ENCODE assay signal across 8 mouse cellular contexts in the genomic region with DNA sequence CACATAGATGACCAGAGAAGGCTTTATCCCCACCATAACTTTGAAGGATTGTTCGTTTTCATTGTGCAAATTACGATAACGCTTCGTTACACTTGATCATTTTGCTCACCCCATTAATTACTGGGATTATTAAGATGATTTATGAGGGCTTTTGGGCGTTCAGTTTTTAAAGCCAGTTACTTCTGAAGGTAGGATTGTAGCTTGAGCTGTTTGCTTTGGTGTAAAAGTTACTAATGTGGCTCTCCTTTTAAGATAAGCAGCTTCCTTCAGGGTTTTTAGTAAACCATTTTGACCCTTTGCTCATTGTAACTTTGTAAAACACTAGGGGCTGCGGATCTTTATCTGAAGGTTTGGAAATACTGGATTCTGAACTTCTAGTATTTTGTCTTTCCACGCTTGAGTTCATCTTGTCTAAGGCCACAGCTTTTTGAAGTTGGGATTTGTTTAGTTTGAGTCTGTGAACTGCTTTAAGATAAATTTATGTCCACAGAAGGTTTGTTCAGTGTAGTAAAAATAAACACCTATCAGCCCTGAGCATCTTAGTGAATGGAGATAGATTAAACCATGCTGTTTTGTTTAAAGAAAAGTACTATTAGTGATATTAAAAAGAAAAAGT. TPM values are rescaled to one million over a fixed set of nuclear protein-coding genes. Genes with fewer than 3 reads are reported as not detected.
DNase-seq lines count a peak whose midpoint lies in the region; ATAC-seq and TF ChIP-seq lines count a peak whose summit lies in the region.

No protein-coding gene starts in this region.

- H3K27me3 ChIP-seq in lung, embryonic 14.5 days (ENCODE audit: insufficient read depth, low read length) = no peaks in the 10 kb centered on the region
- H3K27me3 ChIP-seq in intestine, embryonic 16.5 days (replicated peaks; ENCODE audit: control insufficient read depth, insufficient read depth, low read length) = no peaks in the 10 kb centered on the region
- H3K27me3 ChIP-seq in neural tube, embryonic 14.5 days (ENCODE audit: control insufficient read depth, insufficient read depth, low read length) = no peaks in the 10 kb centered on the region

- no peak for ATAC-seq in lung, embryonic 14.5 days (ENCODE audit: insufficient read depth)
- ATAC-seq in intestine, embryonic 16.5 days = no peak
- no peak for ATAC-seq in neural tube, embryonic 14.5 days (ENCODE audit: low read depth)

- no peak for TF ChIP-seq POLR2A in embryonic fibroblast, embryonic 13.5 days (IDR thresholded peaks at IDR 0.05; ENCODE audit: low read depth, low read length)

- H3K9ac ChIP-seq in lung, embryonic 14.5 days = peak overlapping the region; percentile 100
- H3K9ac ChIP-seq in intestine, embryonic 16.5 days (ENCODE audit: low read depth, low read length) = peak overlapping the region; percentile 98
- H3K9ac ChIP-seq in neural tube, embryonic 14.5 days (replicated peaks; ENCODE audit: low read depth, low read length) = peak overlapping the region; percentile 96

- DNase-seq in lung, embryonic 14.5 days = peak; percentile 4
- no peak for DNase-seq in lung, postnatal 10 days
- no peak for DNase-seq in urinary bladder, postnatal 14 days (ENCODE audit: low spot score)
- DNase-seq in urinary bladder, adult 2 months (ENCODE audit: low spot score) = no peak
- no peak for DNase-seq in layer of hippocampus, postnatal 14 days (ENCODE audit: low spot score in 2 of 2)

- WGBS in lung, embryonic 14.5 days = under 1% methylated on average over 7 of the region's 7 CpGs
- 4% methylated on average over 7 of the region's 7 CpGs for WGBS in intestine, embryonic 16.5 days
- 8% methylated on average over 7 of the region's 7 CpGs for WGBS in neural tube, embryonic 14.5 days

- peaks cover 10% of the 10 kb centered on the region; the same call in 1 of the 2 replicates for H3K4me1 ChIP-seq in lung, embryonic 14.5 days (ENCODE audit: insufficient read depth)
- H3K4me1 ChIP-seq in embryonic fibroblast, embryonic 13.5 days (ENCODE audit: control insufficient read depth, insufficient read depth, low read length) = peaks cover 3% of the 10 kb centered on the region
- H3K4me1 ChIP-seq in intestine, embryonic 16.5 days (ENCODE audit: control insufficient read depth, insufficient read depth, low read length) = peaks cover 31% of the 10 kb centered on the region
- peaks cover 37% of the 10 kb centered on the region for H3K4me1 ChIP-seq in neural tube, embryonic 14.5 days (ENCODE audit: control insufficient read depth, insufficient read depth, low read length)

- no peaks in the 10 kb centered on the region for H3K9me3 ChIP-seq in lung, embryonic 14.5 days (ENCODE audit: low read depth, low read length)
- no peaks in the 10 kb centered on the region for H3K9me3 ChIP-seq in intestine, embryonic 16.5 days (ENCODE audit: control insufficient read depth, low read length)
- H3K9me3 ChIP-seq in neural tube, embryonic 14.5 days (ENCODE audit: control insufficient read depth, low read length) = no peaks in the 10 kb centered on the region

- peak overlapping the region; percentile 71 for H3K4me2 ChIP-seq in lung, embryonic 14.5 days
- H3K4me2 ChIP-seq in intestine, embryonic 16.5 days (ENCODE audit: low read depth, low read length) = peak overlapping the region; percentile 65
- peak overlapping the region; percentile 95 for H3K4me2 ChIP-seq in neural tube, embryonic 14.5 days (ENCODE audit: low read depth, low read length)

- H3K4me3 ChIP-seq in lung, embryonic 14.5 days (ENCODE audit: low read depth, low read length) = peak overlapping the region; percentile 95
- peak overlapping the region; percentile 91 for H3K4me3 ChIP-seq in embryonic fibroblast, embryonic 13.5 days (ENCODE audit: insufficient read depth, low read length)
- H3K4me3 ChIP-seq in intestine, embryonic 16.5 days (ENCODE audit: low read length) = peak overlapping the region; percentile 89
- H3K4me3 ChIP-seq in neural tube, embryonic 14.5 days (ENCODE audit: low read depth, low read length) = peak overlapping the region; percentile 90

- H3K36me3 ChIP-seq in lung, embryonic 14.5 days (ENCODE audit: insufficient read depth) = peaks cover 9% of the 10 kb centered on the region
- H3K36me3 ChIP-seq in intestine, embryonic 16.5 days (ENCODE audit: control insufficient read depth, insufficient read depth, low read length) = no peaks in the 10 kb centered on the region
- H3K36me3 ChIP-seq in neural tube, embryonic 14.5 days (ENCODE audit: control insufficient read depth, insufficient read depth, low read length) = peaks cover 4% of the 10 kb centered on the region; the same call in 1 of the 2 replicates

- peak overlapping the region; percentile 98 for H3K27ac ChIP-seq in lung, embryonic 14.5 days (ENCODE audit: low read depth)
- H3K27ac ChIP-seq in embryonic fibroblast, embryonic 13.5 days (ENCODE audit: insufficient read depth, low read length) = 0 out of 2 replicates have a peak overlapping the region, but pooled peaks have one; percentile 86
- H3K27ac ChIP-seq in intestine, embryonic 16.5 days (ENCODE audit: low read length) = peak overlapping the region; percentile 96
- H3K27ac ChIP-seq in neural tube, embryonic 14.5 days (ENCODE audit: low read depth, low read length) = peak overlapping the region; percentile 99; the same call in 1 of the 2 replicates

- TF ChIP-seq CTCF in lung, embryonic 14.5 days (IDR thresholded peaks at IDR 0.05; ENCODE audit: low read depth) = no peak
- TF ChIP-seq CTCF in embryonic fibroblast, embryonic 13.5 days (IDR thresholded peaks at IDR 0.05; ENCODE audit: borderline replicate concordance, insufficient read depth, low read length) = no peak

RNA-seq across cellular contexts. Expression of a gene that starts 1.4 kb away (rescaled TPM):
- 98.4 and 107 TPM in 2 replicates for polyA plus RNA-seq in lung, embryonic 14.5 days (2014; fragmentation: Nextera tagmentation; extraction: Ambion mirVana)
- 52.7 and 54.9 TPM in 2 replicates for polyA plus RNA-seq in embryonic fibroblast, embryonic 13.5 days (2011; ENCODE audit: insufficient read length, low read depth, missing spikeins)
- polyA plus RNA-seq in intestine, embryonic 16.5 days (2015; fragmentation: Nextera tagmentation; extraction: Ambion mirVana) = 57.8 and 60.8 TPM in 2 replicates
- polyA plus RNA-seq in neural tube, embryonic 14.5 days (2014; fragmentation: Nextera tagmentation; extraction: Ambion mirVana) = 94.8 and 99.6 TPM in 2 replicates
- polyA plus RNA-seq in urinary bladder, adult 2 months (2012; rRNA removed) = 36.8 and 39.9 TPM in 2 replicates
- 100 to 1,000 TPM; 109 to 115 TPM for total RNA-seq in layer of hippocampus, postnatal 14 days (2021)
